Mouse (Mus musculus) adrenal gland, adult 2 months (tissue): ENCODE data around the gene Fbxw4. TPM values are rescaled to one million over a fixed set of nuclear protein-coding genes. Genes with fewer than 3 reads are reported as not detected.
"Not testable (repeated sequence)": the region's sequence is repeated elsewhere in the genome, so short reads cannot be mapped to it uniquely, and the experiment has no call there.

Source experiments
- DNase-seq: peaks from one replicate; pipeline ENCODE4 v3.0.0; 2021
- polyA plus RNA-seq: library from polyadenylated mRNA; depleted of rRNA; stranded (reverse); fragments of >200 nt; gene quantifications from 2 replicates; pipeline ENCODE4 v1.2.3, GENCODE M21; 2012
- total RNA-seq, 2 experiments: library from RNA; stranded (reverse); gene quantifications; 2 replicates each; pipeline ENCODE4 v1.2.3; 2021

Fbxw4 gene
- total and polyA plus RNA-seq, 3 experiments = 30.0 to 199 (median 34.4) TPM

DNA sequence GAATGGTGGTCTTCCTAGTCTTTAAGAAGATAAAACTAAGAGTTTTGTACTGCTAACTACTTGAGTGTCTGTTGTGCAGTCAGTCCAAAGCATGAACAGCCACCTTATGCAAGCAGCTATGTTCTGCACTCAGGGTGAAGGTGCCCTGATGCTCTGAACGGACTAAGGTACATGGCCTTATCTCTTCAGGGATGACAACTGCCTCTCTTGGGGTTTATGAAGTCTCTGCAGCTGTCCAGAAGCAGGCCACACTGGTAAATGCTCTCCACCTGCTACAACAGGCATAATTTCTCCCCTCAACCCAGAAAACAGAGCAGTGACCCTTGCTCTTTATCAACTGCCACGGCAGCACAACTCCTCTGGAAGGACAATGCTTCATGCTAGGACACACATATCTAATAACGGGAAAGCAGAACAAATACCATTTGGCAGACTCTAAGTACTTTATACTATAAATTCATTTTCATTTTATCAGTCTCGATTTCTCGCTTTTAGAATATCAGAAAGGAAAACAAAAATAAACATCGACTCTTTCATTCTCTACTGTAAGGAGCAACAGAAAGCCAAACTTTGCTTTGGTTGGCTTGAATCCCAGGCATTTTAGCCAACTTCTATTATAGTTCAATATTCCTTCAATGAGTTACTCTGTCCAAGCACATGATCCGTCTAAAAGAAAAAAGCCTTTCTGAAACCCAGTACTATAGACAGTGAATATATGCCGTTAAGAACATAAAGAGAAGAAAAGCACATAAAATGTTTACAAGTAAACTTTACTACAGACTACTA, 3.1 kb downstream of the Fbxw4 start:
- DNase-seq = no peak

DNA sequence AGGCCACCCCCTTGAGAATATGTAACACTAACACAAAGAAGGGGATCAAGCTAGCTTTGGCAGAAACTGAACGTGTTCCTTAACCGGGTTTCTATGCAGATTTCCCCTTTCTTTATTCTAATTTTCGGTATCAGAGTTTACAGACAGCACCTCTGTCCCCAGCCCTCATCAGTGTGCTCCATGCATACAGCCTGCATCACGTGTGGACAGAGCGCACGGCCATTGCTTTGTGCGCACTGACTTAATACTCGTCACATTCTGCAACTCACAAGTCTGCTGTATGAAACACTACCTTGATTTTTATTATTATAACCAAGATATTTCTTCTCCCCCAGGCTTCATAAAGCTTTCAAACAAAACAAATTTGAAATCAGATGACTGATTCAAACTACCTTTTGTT, 4.2 kb downstream of the Fbxw4 start:
- no peak for DNase-seq

DNA sequence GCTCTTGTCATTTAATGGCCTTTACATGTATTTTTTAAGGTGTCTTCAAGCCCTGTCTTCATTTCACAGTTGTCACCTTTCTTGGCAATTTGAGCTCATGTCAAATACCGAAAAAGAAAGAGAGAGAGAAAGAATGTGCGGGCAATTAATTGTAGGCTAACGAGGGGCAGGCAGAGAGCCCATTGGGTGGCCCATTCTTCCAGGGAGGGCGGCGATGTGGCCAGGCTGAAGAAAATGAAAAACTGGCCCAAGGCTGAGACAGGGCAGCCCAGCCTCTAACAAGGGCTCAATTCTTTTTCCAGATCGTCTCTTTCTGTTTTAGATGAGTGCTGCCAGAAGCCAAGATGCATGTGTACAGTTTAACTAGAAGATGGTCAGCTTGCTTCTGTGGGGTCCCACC, 6.1 kb downstream of the Fbxw4 start:
- DNase-seq = no peak

DNA sequence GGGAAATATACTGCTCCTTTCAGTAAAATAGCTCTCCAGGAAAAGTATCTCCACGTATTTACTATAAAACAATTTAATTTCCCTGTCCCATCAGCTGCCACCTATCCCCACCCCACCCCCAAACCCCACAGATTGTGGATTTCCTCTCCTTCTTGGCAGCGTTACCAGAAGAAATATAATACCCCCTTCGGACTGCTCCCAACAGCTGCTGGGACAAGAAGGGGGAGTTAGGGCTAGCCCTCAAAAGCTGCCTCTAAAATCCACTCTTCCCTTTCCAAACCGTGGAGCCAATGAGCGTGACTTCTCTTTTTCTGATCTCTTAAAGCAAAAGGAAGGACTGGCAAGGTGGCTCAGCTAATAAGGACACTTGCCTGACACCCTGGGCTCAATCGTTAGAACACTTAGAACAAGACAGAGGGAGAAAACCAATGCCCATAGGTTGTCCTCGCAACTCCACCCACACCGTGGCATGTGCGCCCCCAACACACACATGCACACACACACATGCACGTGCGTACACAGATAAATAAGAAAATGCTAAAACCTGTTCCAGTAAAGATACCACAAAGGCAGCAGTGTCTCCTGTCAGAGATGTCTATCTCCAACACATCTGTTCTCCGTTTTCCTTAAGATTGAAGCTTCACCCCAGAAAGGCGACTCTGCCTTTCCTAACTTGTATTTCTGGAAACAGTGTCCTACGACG, 7.7 kb downstream of the Fbxw4 start:
- no peak for DNase-seq

DNA sequence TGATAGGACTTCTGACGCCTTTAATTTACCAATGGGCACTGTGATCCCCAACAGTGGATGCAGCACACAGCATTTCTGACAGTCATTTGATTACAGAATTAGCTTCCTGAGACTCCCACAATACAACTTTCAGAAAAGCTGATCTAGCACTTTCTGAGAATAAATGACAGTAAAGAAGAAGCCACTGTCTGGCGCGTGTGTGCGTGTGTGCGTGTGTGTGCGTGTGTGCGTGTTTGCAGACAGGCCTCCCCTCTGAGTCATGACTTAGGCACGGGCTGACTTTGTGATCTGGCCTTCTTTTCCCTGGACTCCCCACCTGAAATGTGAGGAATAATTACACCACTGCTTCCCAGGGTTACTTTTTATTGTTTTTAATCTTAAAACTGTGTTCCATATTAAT, 8.6 kb downstream of the Fbxw4 start:
- no peak for DNase-seq

DNA sequence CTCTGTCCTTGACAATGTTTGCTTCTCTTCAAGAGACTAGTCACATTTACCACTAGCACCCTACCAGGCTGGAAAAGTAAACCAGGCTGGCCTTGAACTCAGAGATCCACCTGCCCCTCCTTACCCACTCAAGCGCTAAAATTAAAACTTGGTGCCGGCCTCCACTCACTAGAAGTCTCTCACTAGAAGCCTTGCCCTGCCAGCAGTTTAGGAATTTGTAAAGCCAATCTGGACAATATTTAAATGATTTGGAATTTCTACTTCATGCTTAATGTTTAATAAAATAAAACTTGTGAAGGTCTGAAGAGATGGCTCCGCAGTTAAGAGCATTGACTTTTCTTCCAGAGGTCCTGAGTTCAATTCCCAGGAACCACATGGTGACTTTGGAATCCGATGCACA, 10.3 kb downstream of the Fbxw4 start:
- no peak for DNase-seq

DNA sequence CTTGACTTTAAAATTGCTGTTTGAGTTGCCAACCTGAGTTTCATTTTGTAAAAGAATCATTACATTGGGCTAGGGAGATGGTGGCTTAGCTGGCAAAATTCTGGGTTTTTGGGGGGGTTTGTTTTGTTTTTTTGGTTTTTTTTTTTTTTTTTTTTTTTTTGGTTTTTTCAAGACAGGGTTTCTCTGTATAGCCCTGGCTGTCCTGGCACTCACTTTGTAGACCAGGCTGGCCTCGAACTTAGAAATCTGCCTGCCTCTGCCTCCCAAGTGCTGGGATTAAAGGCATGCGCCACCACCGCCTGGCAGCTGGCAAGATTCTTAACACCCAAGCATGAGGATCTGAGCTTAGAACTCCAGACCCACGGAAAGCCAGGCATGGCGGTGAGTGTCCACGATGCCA, 11.6 kb downstream of the Fbxw4 start:
- DNase-seq = not testable (repeated sequence)

DNA sequence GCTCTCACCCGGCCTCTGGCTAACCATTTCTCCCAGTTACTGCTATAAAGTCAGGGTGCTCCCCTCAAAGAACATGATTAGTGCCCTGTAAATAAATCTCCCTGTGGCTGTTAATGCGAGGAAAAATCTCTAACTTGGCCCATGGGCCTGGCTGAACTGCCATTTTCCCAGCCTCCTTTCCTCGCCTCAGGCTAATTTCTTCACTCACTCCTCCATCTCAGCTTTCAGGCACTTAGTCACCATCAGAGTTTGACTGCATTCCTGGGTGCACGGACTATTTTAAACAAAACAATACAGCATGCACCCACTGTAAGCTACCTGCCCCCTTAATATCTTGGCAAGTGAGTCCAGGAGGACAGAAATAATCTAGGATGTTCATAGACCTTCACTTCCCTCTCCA, 13.2 kb downstream of the Fbxw4 start:
- DNase-seq = no peak

DNA sequence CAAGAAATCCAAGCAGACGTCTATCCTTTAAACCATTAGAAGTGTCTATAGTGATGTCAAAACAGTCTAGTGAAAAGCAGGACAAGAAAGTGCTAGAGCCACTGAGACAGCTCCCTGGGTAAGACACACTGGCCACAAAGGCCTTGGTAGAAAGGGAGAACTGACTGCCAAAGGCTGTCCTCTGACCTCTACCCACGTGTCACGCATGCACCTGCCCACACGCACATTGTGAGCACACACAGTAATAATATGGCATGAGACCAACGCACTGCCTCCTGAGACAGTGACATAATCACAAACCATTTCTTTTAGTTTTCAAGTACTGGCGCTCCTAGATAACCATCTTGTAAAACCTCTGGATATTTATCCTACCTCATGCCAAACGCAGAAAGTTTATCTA, 19.4 kb downstream of the Fbxw4 start:
- no peak for DNase-seq

DNA sequence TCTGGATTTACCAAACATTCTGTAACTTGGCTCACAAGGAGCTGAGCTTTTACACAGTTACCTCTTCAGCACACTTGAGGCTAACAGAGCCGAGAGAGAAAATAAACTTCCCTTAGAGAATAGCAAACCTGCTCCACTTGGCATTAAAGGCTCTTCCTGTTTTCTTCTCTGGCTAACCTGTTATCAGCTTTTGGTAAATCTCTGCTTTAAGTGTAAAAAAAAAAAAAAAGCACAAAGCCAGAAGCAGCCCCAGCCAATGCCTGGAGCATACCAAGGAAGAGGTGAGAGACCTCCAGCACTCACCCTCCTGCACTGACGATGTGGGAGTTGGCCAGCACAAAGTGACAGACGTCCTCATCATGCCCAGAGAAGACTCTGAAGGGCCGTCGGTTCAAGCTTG, 24.2 kb downstream of the Fbxw4 start:
- DNase-seq = no peak

DNA sequence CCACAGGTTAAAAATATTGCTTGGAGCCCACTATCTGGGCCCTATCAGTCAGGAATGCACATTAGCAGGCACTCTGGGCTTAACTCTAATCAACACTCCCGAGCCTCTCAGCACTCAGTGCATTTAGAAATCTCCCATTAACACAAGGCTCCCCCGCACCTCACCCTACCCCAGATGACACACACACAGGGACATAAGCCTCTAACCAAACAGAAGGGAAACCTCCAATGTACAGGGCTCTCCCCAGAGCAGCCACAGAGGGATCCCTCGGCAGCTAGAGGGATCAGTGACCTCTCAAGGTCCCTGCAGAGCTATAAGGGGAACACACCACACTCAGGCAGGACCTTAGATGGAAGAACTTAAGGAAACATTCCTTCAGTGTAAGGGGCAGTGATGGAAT, 28.5 kb downstream of the Fbxw4 start:
- no peak for DNase-seq

DNA sequence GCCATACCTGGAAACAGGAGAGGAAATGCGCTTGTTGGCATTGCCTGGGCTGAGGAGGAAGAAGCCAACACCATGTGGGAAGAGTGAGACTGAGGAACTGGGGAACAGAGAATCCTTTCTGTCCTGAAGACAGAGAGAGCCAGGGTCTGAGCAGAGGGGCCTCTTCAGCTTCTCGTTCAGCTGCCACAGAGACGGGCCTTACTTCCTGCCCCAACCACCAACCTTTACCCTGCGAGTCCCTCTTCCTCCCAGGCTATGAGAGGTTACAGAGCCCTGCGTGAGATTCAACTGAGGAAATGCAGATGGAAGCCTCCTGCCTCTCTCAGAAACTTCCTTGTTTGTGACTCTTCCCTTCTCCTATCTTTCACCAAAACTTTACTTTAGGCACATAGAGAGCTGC, 29.2 kb downstream of the Fbxw4 start:
- no peak for DNase-seq

DNA sequence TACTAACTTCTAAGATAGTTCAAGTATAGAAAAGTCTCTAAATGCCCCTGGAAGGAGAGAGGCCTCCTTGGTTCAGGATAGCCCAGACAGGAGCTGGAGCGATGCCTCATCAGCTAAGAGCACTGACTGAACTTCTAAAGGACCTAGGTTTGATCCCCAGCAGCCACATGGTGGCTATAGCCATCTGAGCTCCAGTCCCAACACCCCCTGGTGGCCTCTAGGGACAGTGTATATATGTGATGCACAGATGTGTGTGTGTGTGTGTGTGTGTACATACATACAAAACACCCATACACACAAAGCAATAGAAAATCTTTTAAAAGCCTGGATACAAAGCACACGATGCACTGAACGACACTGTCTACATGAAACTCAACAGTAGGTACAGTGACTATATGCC, 30.9 kb downstream of the Fbxw4 start:
- DNase-seq = no peak

DNA sequence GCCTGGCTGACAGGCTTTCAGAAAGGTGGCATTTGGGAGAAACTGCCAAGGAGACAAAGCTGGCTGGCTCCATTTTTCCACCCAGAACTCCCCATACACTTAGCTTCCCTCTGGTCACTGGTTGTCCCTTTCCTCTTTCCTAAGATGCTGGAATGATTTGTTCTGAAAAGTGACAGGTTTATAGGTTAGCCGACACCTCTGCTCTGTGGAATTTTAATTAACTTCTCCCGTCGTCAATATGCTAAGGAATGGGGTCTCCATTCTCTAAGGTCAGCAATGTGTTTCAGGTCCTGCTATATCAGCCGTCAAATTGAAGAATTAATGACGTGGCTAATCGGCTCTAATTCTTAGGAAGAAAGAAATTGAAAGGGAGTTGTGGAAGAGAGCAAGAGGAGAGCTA, 31.5 kb downstream of the Fbxw4 start:
- DNase-seq = no peak

DNA sequence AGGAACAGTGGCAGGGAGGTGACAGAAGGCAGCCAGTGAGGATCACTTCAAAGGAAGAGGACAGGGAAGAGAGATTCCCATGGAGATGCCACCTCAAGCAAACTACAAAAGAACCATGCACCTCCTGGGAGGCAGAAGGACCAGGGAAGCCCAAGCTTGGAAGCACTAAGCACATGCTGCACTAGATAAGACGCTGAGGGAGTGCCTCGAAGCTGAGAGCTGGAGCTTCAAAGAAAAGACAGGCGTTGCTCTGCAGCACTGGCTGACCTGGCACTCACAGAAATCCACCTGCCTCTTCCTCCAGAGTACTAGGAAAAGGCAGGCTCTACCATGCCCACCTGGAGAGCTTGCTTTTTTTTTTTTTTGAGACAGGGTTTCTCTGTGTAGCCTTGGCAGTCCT, 33.1 kb downstream of the Fbxw4 start:
- DNase-seq = no peak

DNA sequence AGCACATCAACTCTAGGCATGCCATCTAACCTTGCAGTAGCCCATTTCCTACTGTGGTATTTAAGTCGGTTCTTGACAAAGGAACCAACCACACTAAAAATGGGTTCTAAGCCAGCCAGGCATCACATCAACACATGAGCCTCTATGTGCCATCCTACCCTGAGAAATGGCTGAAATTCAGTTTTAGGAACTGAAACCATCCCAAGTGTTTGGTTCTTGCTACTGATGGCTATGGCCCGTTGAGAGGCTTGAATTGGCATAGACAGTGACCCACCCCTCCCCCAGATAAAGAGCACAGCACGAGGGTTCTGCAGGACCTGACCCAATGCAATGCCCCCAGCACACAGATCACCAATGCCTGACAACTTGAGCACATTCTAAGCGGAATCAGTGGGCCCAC, 36.4 kb downstream of the Fbxw4 start:
- DNase-seq = no peak

DNA sequence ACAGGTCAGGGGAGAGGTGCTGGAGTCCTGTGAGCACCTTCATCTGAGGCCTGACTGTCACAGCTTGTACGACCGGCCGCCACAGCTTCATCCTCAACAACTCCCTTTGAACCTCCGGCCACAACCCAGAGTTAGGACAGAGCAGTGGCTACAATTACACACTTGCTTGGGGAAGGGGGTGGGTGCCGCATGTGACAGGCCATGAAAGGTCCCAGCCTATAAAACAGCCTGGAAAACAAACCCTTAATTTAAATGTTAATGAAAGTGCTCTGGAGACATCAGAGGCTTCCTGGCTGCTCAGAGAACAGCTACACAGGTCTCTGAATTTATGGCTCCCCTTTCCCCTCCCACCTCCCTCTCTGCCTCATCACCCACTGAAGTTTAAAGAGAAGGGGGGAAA, 38.0 kb downstream of the Fbxw4 start:
- DNase-seq = no peak

DNA sequence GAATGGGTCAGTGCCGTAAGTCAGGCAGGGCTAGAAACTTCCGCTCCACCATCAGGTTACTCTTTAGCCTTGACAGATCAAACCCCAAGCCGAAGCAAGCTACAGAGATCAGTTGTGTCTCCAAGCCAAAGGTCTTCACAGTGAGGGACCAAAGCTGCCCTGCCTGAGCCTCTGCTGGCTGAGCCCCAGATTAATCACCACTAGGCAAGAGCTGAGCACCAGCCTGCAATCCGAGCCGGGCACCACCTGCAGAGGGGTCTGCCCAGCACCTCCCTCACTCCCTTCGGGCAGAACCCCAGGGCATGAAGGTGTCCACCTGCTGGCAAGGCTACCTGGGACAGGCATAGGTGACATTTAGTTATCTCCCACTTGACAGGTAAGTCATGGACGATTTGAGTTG, 39.1 kb downstream of the Fbxw4 start:
- DNase-seq = no peak

DNA sequence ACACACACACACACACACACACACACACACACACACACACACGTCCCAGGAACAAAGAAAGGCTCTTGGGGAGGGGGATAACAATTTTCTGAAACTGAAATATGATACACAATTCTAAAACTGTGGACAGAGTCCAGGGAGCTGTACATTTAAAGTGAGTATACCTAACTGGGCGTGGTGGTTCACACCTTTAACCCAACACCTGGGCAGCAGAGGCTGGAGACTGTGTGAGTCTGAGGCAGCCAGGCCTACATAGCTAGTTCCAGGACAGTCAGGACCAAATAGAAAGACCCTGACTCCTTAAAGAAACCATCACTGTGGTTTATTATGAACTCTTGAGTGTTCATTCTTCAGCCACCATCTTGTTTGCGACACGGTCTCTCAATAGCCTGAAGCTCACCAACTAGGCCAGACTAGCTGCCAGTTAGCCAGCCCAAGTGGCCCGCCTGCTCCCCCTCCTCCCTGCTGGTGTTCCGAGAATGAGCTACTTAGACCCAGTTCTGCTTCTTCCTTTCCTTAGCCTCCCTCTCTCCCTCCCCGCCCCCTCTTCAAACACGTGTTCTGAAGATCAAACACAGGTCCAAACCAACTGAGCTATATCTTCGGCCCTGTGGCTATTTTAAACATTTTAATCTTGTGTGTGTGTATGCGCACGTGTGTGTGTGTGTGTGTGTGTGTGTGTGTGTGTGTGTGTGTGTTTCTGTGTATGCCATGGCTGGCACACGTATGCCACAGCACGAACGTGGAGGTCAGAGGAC, 40.2 kb downstream of the Fbxw4 start:
- DNase-seq = no peak

DNA sequence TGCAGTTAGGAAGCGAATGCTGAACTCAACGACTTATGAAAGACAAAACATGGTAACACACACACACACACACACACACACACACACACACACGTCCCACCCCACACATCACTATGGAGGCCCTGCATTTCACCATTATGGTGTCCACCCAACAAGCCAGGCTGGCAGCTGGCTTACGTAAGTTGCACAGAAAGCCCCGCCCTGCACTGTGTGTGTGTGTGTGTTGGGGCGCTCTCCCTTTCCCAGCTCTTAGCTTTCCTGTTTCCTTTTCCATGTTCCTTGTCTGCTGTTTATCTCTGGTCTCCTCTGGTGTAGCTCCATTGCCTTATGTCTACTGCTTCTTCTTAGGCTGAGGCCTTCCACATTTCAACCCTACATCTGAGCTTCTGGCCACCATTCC, 41.9 kb downstream of the Fbxw4 start:
- no peak for DNase-seq

DNA sequence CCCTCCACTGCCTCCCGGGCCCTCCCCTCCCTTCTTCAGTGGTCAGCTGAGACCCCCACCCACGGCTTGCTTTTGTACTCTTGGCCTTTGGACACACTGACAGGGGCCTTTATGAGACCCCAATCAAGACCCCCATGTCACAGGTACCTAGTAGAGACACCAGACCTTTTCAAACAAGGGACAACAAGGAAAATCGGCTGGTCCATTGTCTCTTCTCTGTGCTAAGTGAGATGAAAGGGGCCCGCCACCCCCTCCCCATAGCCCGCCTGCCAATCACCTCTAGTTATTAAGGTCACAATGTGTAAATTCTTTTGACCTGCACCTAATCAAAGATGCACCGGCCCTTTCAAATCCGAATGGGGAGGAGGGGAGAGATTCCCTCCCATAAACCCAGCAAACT, 43.4 kb downstream of the Fbxw4 start:
- DNase-seq = no peak

DNA sequence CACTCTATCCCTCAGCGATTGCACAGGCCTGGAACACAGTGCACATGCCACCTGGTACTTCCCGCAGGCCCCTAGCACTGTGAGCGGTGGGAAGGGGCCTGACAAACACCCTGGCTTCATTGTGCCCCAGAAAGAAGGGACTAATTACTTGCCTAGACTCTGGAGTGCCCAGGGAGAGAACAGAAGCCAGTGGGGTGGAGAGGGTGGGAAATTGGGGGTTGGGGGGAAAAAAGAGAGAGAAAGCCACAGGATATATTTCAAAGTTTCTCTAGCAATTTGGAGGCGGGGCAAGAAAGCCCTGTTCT, 43.9 kb downstream of the Fbxw4 start:
- DNase-seq = no peak

DNA sequence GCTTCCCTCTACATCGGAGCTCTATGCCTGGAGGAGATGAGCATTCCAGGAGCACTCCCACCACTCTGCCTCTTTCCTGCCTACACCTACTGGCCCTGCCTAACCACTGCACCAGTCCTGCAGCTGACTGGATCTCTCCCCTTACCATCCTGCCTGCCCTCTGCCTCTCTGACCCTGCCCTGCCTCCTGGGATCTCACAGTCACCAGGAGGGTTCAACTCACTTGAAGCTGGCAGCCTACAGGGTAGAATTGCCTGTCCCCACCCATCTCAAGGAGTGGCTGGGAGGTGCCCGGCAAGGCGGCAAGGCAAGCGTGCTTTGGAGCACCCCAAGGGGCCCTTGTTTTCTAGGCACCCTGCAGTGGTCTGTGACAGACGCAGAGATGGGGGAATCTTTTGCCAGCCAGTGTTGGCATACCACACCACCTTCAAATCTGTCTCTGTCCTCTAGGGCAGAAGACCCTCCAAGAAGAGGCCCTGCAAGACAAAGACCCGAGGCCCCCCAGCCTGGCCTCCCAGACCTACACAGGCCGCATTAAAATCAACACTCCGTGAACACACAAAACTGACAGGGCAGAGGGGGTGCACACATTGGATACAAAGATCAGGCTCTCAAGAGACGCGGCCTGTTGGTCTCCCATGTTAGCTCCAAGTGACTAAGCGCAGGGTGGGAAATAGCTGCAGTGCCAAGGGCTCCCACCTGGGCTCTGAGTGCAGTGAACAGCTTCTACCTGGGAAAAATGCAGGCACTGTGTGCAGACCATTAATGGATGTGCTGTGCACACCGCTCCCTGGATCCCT, 44.5 kb downstream of the Fbxw4 start:
- no peak for DNase-seq
